Mouse (Mus musculus): ENCODE data around the gene Slc41a1. TPM values are rescaled to one million over a fixed set of nuclear protein-coding genes. Genes with fewer than 3 reads are reported as not detected.
"Not testable (repeated sequence)": the region's sequence is repeated elsewhere in the genome, so short reads cannot be mapped to it uniquely, and the experiment has no call there.

Gene Slc41a1
- polyA plus RNA-seq, 1 experiment, result 14.0 TPM

GRCm38 (mm10) chr1:131814191-131814590 is 13.1 kb upstream of the Slc41a1 start:
- TF ChIP-seq MYOD1 (IDR thresholded peaks at IDR 0.05; ENCODE audit: control insufficient read depth in 1 of 3, insufficient read length in 2 of 3, low read depth in 2 of 3) (no peak), MYOG (IDR thresholded peaks at IDR 0.05; ENCODE audit: control insufficient read depth in 1 of 3, insufficient read depth in 1 of 3, insufficient read length in 2 of 3, low read depth in 2 of 3) (no peak), POLR2A (IDR thresholded peaks at IDR 0.05; ENCODE audit: insufficient read length, low read depth) (no peak), E2F4 (IDR thresholded peaks at IDR 0.05; ENCODE audit: insufficient read depth) (no peak), MAX (IDR thresholded peaks at IDR 0.05; ENCODE audit: low read depth) (no peak), REST (IDR thresholded peaks at IDR 0.05; ENCODE audit: insufficient read depth, insufficient read length) (no peak), TCF12 (IDR thresholded peaks at IDR 0.05; ENCODE audit: insufficient read depth, poor library complexity, severe bottlenecking) (no peak)
- Histone ChIP-seq H3K27me3 (ENCODE audit: control insufficient read depth, insufficient read depth, insufficient read length) (peaks cover 49% of the 10 kb centered on the region), H3ac (ENCODE audit: control insufficient read depth, insufficient read length) (no peak overlapping the region), H3K4me2 (ENCODE audit: low read depth) (no peak overlapping the region), H3K79me2 (ENCODE audit: control insufficient read depth, insufficient read depth) (no peaks in the 10 kb centered on the region), H3K36me3 (ENCODE audit: control insufficient read depth, insufficient read depth) (no peaks in the 10 kb centered on the region), H3K4me3 (no peak overlapping the region)

DNA sequence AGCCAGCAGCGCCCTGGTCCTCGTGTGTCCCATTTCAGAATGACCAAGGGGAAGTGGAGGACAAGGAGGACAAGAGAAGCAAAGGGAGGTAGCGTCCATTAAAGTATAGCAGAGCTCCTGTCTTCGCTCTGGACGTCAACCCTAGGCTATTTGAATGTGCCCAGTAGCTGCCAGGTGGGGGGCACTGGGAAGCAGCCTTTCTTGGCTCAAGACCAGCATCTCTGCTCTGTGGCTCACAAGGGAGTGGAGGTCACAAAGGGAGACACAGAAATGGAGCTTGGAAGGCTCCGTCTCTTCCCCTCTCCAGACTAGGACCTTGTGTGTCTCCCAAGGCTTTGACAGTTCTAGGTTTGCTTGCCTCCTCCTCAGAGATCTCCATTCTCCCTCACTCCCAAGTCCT is 10.4 kb upstream of the Slc41a1 start:
- H3K4me2 ChIP-seq (ENCODE audit: low read depth), result peak overlapping the region; percentile 26
- peaks cover 41% of the 10 kb centered on the region for H3K27me3 ChIP-seq (ENCODE audit: control insufficient read depth, insufficient read depth, insufficient read length)
- no peak for TF ChIP-seq SRF (IDR thresholded peaks at IDR 0.05; ENCODE audit: control insufficient read depth, insufficient read length, low read depth)
- H3ac ChIP-seq (ENCODE audit: control insufficient read depth, insufficient read length), result no peak overlapping the region
- H3K4me3 ChIP-seq, result no peak overlapping the region
- no peaks in the 10 kb centered on the region for H3K36me3 ChIP-seq (ENCODE audit: control insufficient read depth, insufficient read depth)
- no peaks in the 10 kb centered on the region for H3K79me2 ChIP-seq (ENCODE audit: control insufficient read depth, insufficient read depth)

- H3K4me2 ChIP-seq (ENCODE audit: low read depth), result peak overlapping the region; percentile 42
- H3K4me3 ChIP-seq; H3ac ChIP-seq (ENCODE audit: control insufficient read depth, insufficient read length); H3K36me3 ChIP-seq (ENCODE audit: control insufficient read depth, insufficient read depth); H3K79me2 ChIP-seq (ENCODE audit: control insufficient read depth, insufficient read depth): not testable (repeated sequence)
- H3K27me3 ChIP-seq (ENCODE audit: control insufficient read depth, insufficient read depth, insufficient read length), result peaks cover 36% of the 10 kb centered on the region
These were observed 6.9 kb upstream of the Slc41a1 start for GRCm38 (mm10) chr1:131820353-131820752.

GRCm38 (mm10) chr1:131820887-131821328 is 6.4 kb upstream of the Slc41a1 start:
- Histone ChIP-seq H3K36me3 (ENCODE audit: control insufficient read depth, insufficient read depth) (no peaks in the 10 kb centered on the region), H3ac (ENCODE audit: control insufficient read depth, insufficient read length) (no peak overlapping the region), H3K79me2 (ENCODE audit: control insufficient read depth, insufficient read depth) (no peaks in the 10 kb centered on the region), H3K4me3 (no peak overlapping the region), H3K4me2 (ENCODE audit: low read depth) (peak overlapping the region; percentile 42), H3K27me3 (ENCODE audit: control insufficient read depth, insufficient read depth, insufficient read length) (peaks cover 31% of the 10 kb centered on the region)
- TF ChIP-seq MYOD1 (IDR thresholded peaks at IDR 0.05; ENCODE audit: control insufficient read depth in 1 of 3, insufficient read length in 2 of 3, low read depth in 2 of 3) (peak; percentile 89 to 92 (median 91)), USF1 (IDR thresholded peaks at IDR 0.05; ENCODE audit: low read depth) (no peak), MAX (IDR thresholded peaks at IDR 0.05; ENCODE audit: low read depth) (no peak), MYOG (IDR thresholded peaks at IDR 0.05; ENCODE audit: control insufficient read depth in 1 of 3, insufficient read depth in 1 of 3, insufficient read length in 2 of 3, low read depth in 2 of 3) (peak in 2 of 3 experiments; percentile 72 to 81), E2F4 (IDR thresholded peaks at IDR 0.05; ENCODE audit: insufficient read depth) (no peak), TCF12 (IDR thresholded peaks at IDR 0.05; ENCODE audit: insufficient read depth, poor library complexity, severe bottlenecking) (peak; percentile 74), REST (IDR thresholded peaks at IDR 0.05; ENCODE audit: insufficient read depth, insufficient read length) (no peak), TCF3 (IDR thresholded peaks at IDR 0.05; ENCODE audit: insufficient read length, low read depth) (peak; percentile 81)

DNA sequence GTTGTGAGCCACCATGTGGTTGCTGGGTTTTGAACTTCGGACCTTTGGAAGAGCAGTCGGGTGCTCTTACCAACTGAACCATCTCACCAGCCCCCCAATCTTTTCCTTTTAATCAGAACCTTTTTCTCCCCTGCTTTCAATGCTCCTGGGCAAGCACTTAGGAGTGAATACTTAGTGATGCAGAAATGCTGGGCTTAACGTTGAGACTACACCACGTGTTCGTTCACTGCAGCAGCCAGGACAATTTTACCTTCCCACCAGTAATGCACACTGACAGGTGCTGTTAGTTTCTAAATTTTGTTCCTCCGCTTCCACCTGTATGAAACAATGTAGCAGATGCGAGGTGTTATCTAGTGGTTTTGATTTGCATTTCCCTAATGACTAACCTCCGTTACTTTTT is 5.0 kb upstream of the Slc41a1 start:
- H3ac ChIP-seq (ENCODE audit: control insufficient read depth, insufficient read length), result no peak overlapping the region
- H3K36me3 ChIP-seq (ENCODE audit: control insufficient read depth, insufficient read depth), result no peaks in the 10 kb centered on the region
- peaks cover 18% of the 10 kb centered on the region for H3K27me3 ChIP-seq (ENCODE audit: control insufficient read depth, insufficient read depth, insufficient read length)
- no peak overlapping the region for H3K4me2 ChIP-seq (ENCODE audit: low read depth)
- H3K79me2 ChIP-seq (ENCODE audit: control insufficient read depth, insufficient read depth), result no peaks in the 10 kb centered on the region
- TF ChIP-seq MYOD1 (IDR thresholded peaks at IDR 0.05; ENCODE audit: control insufficient read depth in 1 of 3, insufficient read length in 2 of 3, low read depth in 2 of 3), result no peak
- no peak overlapping the region for H3K4me3 ChIP-seq

DNA sequence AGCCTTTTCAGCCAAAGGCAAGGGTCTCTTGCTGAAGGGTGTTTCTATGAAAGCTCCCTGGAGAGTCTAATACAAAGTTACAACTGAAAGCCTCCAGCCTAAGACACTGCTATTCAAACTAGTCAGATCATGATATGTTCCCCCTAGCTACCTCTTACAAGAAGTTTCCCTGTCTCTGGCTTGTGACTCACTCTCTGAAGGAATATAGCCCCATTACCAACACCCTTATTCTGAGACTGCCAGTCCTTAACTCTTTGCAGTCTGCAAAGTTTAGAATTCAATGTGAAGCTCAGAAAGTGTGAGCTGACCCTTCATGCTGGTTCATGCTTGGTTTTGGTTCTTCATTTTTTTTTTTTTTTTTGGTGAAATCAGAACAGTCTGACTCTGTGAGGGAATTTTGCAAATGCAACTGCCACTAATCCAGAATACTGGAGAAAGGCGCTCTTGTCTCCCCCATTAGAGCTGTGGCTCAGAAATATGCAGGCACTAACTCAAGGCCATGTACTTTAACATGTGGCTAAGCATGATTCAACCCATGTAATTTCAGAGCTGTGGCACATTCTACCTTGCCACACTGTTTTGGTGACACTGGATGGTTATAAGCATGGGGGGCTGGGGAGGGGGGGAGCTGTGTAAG is 4.3 kb upstream of the Slc41a1 start:
- TF ChIP-seq POLR2A (IDR thresholded peaks at IDR 0.05; ENCODE audit: insufficient read length, low read depth), result no peak
- no peak for TF ChIP-seq TCF12 (IDR thresholded peaks at IDR 0.05; ENCODE audit: insufficient read depth, poor library complexity, severe bottlenecking)
- TF ChIP-seq MYOD1 (IDR thresholded peaks at IDR 0.05; ENCODE audit: control insufficient read depth in 1 of 3, insufficient read length in 2 of 3, low read depth in 2 of 3), result no peak
- TF ChIP-seq POLR2AphosphoS2 (IDR thresholded peaks at IDR 0.05; ENCODE audit: insufficient read length, low read depth), result no peak
- no peak for TF ChIP-seq MAX (IDR thresholded peaks at IDR 0.05; ENCODE audit: low read depth)
- no peak for TF ChIP-seq USF1 (IDR thresholded peaks at IDR 0.05; ENCODE audit: low read depth)
- no peak for TF ChIP-seq CEBPB (IDR thresholded peaks at IDR 0.05; ENCODE audit: insufficient read depth, poor library complexity, severe bottlenecking)
- no peak for TF ChIP-seq TCF3 (IDR thresholded peaks at IDR 0.05; ENCODE audit: insufficient read length, low read depth)
- TF ChIP-seq REST (IDR thresholded peaks at IDR 0.05; ENCODE audit: insufficient read depth, insufficient read length), result no peak
- no peak for TF ChIP-seq E2F4 (IDR thresholded peaks at IDR 0.05; ENCODE audit: insufficient read depth)
- TF ChIP-seq MYOG (IDR thresholded peaks at IDR 0.05; ENCODE audit: control insufficient read depth in 1 of 3, insufficient read depth in 1 of 3, insufficient read length in 2 of 3, low read depth in 2 of 3), result no peak
- TF ChIP-seq SRF (IDR thresholded peaks at IDR 0.05; ENCODE audit: control insufficient read depth, insufficient read length, low read depth), result no peak

More for the DNA sequence above, 4.3 kb upstream of the Slc41a1 start:
- Histone ChIP-seq H3K36me3 (ENCODE audit: control insufficient read depth, insufficient read depth) (no peaks in the 10 kb centered on the region), H3K4me2 (ENCODE audit: low read depth) (no peak overlapping the region), H3K27me3 (ENCODE audit: control insufficient read depth, insufficient read depth, insufficient read length) (peaks cover 12% of the 10 kb centered on the region), H3ac (ENCODE audit: control insufficient read depth, insufficient read length) (no peak overlapping the region), H3K79me2 (ENCODE audit: control insufficient read depth, insufficient read depth) (no peaks in the 10 kb centered on the region), H3K4me3 (no peak overlapping the region)

Measured in myocyte (in vitro differentiated cells).